Mouse (Mus musculus): ENCODE data around the gene Ryr2. TPM values are rescaled to one million over a fixed set of nuclear protein-coding genes. Genes with fewer than 3 reads are reported as not detected.
"Not testable (repeated sequence)": the region's sequence is repeated elsewhere in the genome, so short reads cannot be mapped to it uniquely, and the experiment has no call there.

Ryr2 gene
- total RNA-seq (2021) = 10 to 100 TPM in 1 of 2 experiments, 1 to 10 TPM in 1; 8.5 to 21.8 TPM
- long read RNA-seq, experiment 1, partial matches to known transcripts = 1 of 1 reads
- long read RNA-seq, experiment 1, other reads (novel, unspliced or antisense) = 0 of 1 reads
- long read RNA-seq, experiment 2 = 0 reads

DNA sequence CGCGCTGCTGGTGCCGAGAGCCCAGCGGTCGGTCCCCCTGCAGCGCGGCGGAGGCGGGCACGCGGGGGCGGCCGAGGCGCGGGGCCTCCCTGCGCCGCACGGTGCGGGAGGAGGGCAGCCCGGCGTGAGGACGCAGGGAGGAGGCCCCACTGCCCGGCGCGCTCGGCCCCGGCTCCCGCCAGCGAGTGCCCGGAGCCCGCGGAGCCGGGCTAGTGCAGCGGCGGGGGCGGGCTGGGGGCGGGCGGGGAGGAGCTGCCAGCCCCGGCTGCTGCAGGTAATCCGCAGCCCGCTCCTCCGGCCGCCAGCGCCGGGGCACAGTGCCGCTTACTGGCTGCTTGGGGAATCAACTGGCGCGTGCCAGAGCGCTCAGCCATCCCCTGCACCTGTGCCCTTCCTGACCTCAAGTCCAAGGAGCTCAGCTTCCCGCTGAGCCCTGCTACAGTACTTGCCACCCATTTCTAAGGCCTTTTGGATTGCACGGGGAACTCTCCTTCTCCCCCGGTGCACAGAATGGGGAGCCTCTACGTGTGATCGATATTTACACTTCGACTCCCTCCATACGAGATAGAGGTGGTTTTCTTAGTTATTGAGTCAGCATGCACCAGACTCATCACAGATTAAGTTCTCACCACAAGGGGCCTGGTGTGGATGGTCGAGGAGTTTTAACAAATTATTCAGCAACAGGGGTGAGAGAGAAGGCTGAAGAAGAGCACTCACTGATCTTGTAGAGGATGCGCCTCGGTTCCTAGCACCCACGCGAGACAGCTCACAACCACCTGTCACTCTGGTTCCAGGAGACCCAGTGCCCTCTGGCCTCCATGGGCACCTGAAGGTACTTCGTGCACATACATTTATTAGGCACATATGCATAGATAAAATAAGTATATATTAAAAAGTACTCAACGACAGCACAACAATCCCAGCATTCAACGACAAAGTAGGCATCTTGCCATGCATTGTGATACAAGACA is at the start of gene Ryr2:
TSS of gene Ryr2 (minus strand) at position 284 of the 971 bp plus-strand sequence.
- peak; percentile 81 to 86 for DNase-seq

DNA sequence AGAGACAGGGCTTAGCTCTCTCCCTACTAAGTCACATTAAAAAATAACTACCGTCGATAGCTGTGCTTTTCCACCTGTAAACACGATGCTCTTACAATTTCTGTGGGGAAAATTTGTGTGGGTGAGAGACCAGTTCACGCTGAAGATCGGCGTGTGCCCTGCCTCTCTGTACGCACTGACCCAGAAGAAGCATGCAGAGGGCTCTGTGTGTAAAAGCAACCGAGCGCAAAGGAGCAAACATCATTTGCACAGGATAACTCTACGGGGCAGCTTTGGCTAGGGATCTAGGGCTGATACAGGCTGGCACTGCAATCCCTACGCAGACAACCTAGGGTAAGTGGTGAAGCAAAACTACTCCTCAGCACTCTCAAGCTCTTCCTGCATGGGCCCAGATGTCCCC is 47.2 kb upstream of the Ryr2 start:
- DNase-seq = no peak

DNA sequence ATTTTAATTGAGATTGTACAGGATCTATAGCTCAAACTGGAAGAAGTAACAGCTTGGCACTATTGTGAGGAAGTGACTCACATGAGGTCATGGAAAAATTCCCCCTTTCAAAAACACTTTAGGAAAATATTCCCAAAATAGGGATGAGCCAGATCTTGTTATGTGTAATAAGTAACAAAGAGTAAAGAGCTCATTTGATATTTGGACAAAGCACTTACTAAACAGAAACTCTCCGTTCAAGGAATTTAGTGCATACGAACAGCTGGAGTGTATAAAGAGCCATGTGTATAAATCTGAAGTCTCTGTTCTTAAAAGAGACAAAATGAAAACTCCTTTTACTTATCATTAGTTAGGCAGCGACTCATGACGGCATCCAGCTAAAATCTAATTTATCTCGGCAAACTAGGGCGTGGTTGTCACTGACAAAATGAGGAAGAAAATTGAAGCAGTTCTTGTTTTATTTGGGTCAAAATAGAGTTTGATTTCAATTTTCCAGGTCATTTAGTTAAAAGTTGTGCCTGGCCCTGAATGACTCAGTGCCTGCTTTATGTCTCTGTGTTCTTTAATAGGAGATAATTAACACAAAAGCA is 40.3 kb upstream of the Ryr2 start:
- no peak for DNase-seq

DNA sequence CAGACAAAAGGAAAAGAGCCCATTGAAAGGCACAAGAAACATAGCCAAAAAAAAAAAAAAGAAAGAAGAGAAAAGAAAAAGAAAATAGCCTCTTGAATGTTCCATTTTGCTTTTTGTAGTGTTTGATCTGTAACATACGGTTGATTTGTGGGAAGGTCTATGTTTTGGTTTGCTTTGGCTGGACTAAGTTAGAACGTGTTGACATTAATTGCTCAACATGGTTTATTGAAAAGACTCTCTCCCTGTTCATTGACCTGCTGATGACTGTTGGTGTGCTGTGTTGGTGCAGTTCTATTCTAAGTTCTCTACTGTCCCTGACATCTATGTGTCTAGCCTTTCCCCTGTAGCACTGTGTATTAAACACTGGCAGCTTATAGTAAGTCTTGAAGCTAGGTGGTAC is 39.7 kb upstream of the Ryr2 start:
- DNase-seq = no peak

DNA sequence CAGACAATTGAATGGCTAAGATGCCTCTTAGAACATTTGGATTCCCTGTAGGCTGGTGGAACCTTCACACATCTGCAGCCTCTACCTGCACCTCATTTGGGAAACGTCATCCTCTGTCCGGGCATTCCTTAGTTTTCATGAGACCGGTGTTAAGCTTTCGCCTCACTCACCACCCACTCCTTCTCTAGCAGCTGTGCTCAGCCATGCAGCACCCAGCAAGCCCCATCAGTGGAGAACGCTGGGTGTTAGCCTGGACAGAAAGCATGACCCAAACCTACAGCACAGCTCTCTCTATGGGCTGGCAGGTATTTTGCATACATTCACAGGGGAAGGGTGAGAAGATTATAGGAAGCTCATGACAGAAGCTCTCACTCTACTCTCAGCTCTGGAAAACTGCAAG is 36.6 kb upstream of the Ryr2 start:
- no peak for DNase-seq

DNA sequence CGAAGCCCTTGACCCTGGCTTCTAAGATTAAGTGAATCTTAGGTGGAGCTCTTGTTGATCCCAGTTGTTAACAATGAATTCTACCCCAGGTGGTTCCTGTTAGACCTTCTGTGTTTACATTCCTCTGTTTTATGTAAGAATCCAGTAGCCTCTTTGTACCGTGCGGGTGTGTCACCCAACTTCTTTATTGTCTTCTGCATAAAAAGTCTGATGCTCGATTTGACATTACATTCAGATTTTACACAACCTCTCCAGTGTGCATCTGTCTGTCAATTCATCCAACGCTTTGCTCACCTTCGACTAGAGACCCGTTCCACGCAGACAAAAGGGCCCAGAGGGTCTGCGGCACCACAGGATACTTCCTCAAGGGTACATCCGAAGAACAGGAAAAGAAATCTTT is 29.7 kb upstream of the Ryr2 start:
- DNase-seq = not testable (repeated sequence)

DNA sequence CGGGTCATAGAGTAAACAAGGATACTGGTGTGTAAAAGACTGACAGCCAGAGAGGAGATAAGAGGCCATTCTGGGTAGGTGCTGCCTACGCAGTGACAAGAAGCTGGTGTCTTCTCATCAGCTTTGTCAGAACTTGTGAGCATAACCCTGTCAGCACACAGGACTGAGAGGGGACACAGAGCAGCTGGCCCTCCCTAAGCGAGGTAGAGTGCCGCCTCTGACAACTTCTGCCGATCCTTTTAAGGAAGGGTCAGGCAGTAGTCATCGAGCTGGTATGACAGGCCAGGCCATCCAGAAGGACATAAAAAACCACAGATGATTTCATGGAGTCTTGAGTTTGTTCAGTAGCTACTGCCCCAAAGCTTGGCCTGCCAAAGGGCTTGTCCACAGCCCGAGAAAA is 26.8 kb upstream of the Ryr2 start:
- peak in 1 of 2 experiments; percentile 3 for DNase-seq

DNA sequence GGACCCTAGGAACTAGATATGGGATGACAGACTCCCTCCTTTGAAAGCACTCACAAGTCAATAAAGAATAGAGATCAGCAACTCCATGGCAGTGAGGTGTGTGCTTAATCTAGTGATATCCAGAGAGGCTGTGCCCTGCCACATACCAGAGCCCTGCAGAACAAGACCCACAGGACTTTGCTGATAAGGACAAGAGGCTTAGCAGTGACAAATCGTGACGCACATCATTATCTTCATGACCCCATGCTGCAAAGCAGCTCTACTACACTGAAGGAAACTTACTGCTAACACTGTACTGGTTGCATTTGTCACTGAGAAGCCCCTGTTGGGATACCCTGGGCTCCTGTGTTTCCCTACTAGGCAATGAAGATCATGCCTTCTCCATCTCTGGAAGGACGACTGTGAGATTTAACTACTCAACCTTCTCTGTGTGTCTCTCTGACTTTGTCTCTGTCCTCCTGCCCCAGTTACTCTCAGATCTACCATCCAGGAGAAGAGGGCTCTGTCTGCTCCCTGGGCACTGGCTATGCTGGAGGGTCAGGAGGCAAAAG is 25.5 kb upstream of the Ryr2 start:
- peak; percentile 28 to 35 for DNase-seq

DNA sequence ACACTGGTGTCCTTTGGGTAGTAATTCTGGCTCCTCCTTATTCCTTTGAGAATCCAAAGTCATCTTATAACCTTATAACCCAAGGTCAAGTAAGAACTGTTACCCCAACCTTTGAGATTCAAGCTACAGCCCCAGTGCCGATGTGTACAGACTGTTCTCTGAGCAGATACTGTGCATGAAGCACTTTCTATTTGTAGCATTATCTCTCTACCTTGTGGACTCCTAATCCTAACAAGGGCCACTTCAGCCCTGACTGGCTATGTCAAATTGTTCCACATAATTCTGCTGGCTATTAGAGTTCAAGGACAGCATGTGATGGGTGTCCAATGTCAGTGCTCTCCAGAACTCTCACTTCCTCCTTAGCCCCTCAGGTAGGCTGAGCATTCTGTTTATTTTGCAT is 22.4 kb upstream of the Ryr2 start:
- no peak for DNase-seq

DNA sequence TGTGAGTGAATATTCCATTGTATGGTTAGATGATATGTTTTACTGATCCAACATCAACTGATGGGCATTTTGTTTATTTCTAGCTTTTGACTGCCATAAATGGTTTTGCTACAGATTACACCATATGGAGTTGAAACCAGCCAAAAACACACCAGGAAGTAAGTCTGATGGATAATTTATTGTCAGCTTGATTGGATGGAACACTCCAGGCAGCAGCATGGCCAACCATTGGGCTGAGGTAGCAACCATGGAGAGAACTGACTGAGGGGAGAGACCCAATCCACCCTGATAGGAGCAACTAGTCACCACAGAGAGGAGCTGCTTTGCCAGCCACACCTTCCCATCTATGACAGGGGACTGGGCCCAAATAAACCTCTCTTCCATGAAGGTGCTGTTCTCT is 19.4 kb upstream of the Ryr2 start:
- DNase-seq = no peak

DNA sequence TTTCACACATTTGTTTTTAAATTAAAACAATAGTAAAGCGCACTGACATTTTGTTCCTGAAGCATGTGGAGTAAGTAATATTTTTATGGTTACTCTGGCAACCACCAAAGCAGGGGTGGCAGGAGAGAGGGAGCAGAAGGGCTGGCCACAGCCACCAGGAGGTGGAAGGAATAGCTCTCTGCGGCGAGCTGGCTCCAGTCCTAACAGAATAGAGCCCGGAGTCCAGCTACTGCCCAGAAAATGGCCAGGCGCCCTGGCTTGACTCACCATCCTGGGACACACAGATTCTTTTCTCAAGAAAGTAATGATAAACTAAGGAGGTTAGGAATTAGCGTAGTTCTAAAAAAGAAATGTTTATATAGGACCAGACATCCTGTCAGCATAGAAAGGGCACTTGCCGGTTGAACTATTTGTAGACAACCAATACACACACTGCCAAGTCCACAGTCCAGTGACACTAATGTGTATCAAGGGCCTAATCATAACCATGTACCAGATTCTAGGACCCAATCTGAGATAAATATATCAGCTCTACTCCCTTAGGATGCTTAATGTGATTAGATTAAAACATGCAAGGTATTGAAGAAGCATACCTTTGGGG is 18.3 kb upstream of the Ryr2 start:
- DNase-seq = peak in 1 of 2 experiments; percentile 26

DNA sequence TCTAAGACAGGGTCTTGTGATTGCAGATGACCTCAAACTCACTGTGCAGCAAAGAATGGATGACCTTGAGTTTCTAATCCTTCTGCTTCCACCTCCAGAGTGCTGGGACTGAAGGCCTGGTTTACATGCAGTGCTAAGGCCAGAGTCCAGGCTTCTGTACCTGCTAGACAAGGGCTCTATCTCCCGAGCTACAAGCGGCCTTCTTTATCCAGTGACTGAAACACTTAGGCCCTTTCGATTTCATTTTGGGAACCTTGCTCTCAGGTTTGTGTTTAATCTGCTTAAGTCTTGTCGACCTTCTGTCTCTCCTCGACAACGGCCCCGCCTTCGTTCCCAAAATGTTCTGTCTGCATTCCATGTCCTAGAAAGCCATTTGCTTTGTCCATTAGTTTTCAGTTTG is 8.8 kb upstream of the Ryr2 start:
- no peak for DNase-seq

DNA sequence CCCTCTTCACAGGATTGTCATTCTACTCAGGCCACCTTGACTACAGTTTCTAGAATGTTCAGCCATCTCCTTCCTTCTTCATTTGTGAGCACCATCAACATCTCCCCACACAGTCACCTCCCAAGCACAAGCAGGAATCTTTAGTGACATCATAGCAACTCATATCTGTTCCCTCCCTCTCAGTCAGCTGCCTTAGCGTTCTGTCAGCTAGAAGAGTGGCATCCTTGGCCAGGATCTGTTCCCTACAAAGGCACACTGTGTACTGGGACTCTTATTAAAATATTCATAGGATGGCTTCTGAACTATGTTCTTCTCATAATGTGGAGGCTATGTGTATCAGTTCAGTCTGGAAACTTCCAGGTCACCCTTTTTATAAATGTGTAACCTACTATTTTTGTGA is 8.1 kb upstream of the Ryr2 start:
- no peak for DNase-seq

DNA sequence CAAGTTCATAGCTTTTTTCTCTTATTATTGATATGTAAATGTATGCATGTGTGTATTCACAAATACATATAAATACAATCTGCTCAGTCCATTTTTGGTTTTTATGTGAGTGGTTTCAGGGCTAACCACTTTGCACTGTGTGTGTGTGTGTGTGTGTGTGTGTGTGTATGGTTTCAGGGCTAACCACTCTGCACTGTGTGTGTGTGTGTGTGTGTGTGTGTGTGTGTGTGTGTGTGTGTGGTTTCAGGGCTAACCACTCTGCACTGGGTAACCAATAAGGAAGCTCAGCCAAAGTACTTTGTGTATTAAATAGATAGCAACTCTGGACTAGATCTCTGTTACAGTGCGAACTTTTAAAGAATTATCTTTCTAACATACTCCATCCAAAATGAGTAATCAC is 2.2 kb upstream of the Ryr2 start:
- DNase-seq = no peak

DNA sequence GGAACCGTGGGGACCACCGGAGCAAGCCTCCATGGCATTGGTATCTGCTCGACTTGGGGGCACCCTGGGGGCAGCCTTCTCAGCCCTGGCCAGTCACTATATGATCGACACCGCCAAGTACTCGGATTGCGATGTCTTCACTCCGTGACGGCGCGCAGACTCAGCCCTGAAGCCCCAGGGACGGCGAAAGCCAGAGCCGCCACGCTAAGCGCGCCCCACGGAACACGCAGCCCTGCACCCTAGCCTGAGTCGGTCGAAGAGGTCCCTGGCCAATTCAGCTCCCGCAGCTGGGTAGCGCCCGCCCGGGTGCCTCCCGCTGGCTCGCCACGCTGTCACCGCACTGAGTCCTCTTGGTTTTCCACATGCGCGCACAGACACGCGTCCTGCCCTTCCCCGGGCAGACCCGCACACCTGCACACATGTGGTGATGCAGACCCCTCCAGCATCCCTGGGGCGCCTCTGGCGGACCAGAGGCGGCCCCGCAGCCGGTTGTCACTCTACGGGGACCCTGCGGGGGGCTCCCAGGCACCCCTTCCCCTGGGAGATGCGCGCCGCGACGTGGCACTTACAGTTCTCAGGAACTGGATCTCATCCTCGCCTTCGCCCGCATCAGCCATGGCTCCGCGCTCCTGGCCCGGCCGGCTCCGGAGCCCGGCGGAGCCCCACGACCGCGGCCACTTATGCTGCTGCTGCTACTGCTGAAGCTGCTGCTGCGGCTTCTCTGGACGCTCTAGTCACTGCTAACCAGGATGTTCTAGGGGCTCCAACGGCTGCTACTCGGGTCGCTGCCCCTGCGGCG is 716 bp downstream of the Ryr2 start:
- peak; percentile 39 to 56 for DNase-seq

DNA sequence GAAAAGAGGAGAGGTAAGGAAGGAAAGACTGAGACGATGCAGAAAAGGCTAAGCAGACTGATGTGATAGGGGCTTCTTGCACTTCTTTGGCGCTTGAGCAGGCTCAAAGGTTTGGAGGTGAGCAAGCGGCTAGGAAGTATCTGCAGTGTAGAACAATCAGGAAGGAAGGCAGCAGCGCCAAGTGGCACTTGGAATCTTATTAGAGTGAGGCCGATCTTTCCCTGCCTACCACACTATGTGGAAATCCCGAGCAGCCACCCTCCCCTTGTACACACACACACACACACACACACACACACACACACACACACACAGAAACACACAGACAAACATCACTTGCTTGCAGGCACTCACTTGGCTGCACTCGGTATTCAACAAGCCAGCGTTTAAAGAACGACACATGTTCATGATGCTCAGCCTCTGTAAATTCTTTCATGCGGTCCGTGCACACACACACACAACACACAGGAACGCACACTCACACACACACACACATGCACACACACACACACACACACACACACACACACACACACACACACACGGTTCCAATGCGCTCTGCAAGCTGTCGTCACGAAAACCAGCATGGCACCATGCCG is 1.4 kb downstream of the Ryr2 start:
- no peak for DNase-seq

DNA sequence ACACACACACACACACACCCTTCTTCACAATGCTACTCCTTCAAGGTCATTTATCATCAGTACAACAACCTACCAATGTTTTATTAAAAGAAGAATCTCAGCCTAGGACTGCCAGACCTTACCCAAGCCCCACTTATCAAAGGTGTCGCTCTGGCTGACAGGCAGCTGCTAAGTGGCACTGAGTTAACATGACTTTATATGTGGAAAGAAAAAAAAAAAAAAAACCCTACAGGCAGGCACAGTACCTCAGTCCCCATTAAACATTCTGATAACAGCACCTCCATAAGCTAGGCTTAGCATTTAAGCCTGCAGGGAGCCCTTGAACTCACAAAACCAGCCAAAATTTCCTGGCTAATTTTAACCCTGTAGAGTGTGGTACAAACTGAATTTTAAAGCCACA is 2.4 kb downstream of the Ryr2 start:
- no peak for DNase-seq

DNA sequence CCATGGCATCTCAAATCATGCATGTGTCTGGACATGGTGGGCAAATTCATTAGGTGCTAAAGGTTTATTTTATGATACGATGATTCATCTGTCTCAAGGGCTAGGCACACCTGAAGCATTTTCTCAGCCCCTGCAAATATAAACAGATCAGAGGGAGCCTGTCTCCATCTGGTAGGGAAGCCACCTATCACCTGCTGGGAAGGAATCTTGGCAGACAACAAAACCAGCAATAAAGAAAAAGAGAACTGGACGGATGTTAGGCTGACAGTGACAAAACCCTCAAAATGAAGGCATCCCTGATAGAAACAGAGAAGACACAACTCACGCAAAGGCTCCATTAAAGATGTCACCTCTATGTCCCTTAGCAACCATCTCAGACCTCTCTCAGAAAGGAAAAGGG is 3.7 kb downstream of the Ryr2 start:
- DNase-seq = no peak

DNA sequence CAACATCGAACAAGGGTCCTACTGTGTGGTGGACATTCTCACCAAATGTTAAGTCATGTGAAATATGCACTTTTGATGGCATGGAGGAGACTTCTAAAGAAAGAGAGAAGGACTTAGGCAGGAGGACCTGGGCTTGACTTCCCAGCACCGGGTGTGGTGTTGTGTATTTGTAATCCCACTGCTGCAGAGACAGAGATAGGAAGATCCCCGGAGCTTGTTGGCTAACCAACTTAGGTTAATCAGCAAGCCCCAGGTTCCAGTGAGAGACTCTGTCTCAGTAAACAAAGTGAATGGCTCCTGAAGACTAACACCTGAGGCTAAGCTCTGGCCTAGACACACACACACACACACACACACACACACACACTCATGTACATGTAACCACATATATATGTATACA is 7.3 kb downstream of the Ryr2 start:
- DNase-seq = no peak

DNA sequence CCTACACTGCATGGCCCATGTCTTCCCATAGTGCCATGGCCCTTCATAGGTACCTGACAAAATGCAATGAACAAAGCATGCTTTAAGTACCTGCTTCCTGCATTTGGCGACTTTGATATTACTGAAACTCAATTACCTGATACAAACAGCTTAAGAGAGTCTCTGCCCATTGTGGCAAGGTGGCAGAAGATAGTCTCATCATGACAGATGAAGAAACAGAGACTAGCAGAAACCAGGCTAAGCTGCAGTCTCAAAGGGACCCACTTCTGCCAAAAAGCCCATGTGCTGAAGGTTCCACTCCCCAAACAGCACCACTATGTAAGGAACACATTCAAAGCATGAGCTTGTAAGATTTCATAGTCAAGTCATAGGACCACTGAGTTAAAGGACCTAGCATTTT is 7.8 kb downstream of the Ryr2 start:
- no peak for DNase-seq

DNA sequence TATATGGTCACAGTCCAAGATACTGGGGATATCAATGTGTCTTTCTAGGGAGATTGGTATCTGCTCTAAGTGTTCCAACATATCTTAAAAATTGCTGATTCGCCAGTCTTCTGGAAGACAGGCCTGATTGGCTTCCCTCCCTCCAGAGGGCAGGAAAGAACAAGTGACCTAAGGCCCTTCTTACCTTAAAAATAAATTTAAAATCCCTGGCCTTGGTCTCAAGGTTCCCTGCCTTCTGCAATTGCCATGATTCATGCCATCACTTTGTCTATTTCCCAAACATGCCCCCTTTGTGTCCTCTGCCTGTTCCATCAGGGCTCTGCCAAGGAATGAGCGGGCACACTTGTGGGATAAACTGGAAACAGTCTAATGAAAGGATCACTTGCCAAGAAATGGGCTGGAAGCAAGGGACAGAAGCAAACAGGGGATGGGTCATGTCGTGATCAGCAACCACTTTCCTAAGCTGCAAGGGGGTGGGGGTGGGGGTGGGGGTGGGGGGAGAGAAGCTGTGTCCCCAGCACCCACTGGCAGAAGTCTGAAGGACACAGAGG is 10.3 kb downstream of the Ryr2 start:
- peak; percentile 19 to 23 for DNase-seq

Data from adrenal gland, postnatal 36 days (tissue).